Mouse (Mus musculus) liver, adult 2 months (tissue): Measurements from ENCODE around the gene A630023A22Rik. TPM values are rescaled to one million over a fixed set of nuclear protein-coding genes. Genes with fewer than 3 reads are reported as not detected.

ENCODE experiments used
- DNase-seq: peaks from one replicate; pipeline ENCODE4 v3.0.0-alpha.2; 2011; ENCODE audit warnings: low read depth, low spot score; ENCODE audit errors: extremely low read depth
- H3K27ac ChIP-seq: fragments of 200-500 bp; replicated peaks from 2 replicates; pipeline ENCODE4 v1.5.1; 2012; ENCODE audit warnings: low read depth, mild to moderate bottlenecking, control low read depth, inconsistent platforms, low read length; ENCODE audit not compliant: insufficient read depth
- H3K27me3 ChIP-seq: fragments of 200-500 bp; 2 replicates; pipeline ENCODE4 v1.6.1; 2012; ENCODE audit warnings: mild to moderate bottlenecking, moderate library complexity, low read length, inconsistent platforms; ENCODE audit not compliant: control insufficient read depth, insufficient read depth
- H3K36me3 ChIP-seq: fragments of 200-500 bp; 2 replicates; pipeline ENCODE4 v1.6.1; 2012; ENCODE audit warnings: low read length, inconsistent platforms; ENCODE audit not compliant: control insufficient read depth, insufficient read depth
- H3K4me1 ChIP-seq: fragments of 200-500 bp; 2 replicates; pipeline ENCODE4 v1.6.1; 2011; ENCODE audit warnings: low read length; ENCODE audit not compliant: control insufficient read depth, insufficient read depth
- H3K4me3 ChIP-seq: fragments of 200-500 bp; 2 replicates; pipeline ENCODE4 v1.5.1; 2011; ENCODE audit warnings: low read depth, mild to moderate bottlenecking, control low read depth, low read length, moderate library complexity; ENCODE audit not compliant: insufficient read depth
- H3K79me2 ChIP-seq: fragments of 200-500 bp; 2 replicates; pipeline ENCODE4 v1.6.1; 2012; ENCODE audit warnings: inconsistent platforms, mild to moderate bottlenecking, low read length, moderate library complexity; ENCODE audit not compliant: control insufficient read depth, insufficient read depth
- H3K9ac ChIP-seq: fragments of 200-500 bp; 2 replicates; pipeline ENCODE4 v1.6.1; 2012; ENCODE audit warnings: low read depth, mild to moderate bottlenecking, control low read depth, inconsistent platforms, low read length
- CTCF ChIP-seq: fragments of 200-500 bp; IDR thresholded peaks from 2 replicates; pipeline ENCODE4 v1.5.1; 2011; ENCODE audit warnings: low read depth, low read length, control low read depth
- POLR2A ChIP-seq: fragments of 200-500 bp; IDR thresholded peaks from 2 replicates; pipeline ENCODE4 v1.6.1; 2011; ENCODE audit warnings: low read length, control low read depth; ENCODE audit not compliant: insufficient read depth; ENCODE audit errors: extremely low read depth
- WGBS: fragments of 180-500 bp; shearing (Covaris S2); methylation state at CpG from one replicate; pipeline ENCODE4 v1.1.7; 2018; 5-methylcytosine and 5-hydroxymethylcytosine counted together
- polyA plus RNA-seq: library from polyadenylated mRNA; depleted of rRNA; stranded (reverse); fragments of >200 nt; gene quantifications from 2 replicates; pipeline ENCODE4 v1.2.3, GENCODE M21; 2012
- total RNA-seq: library from RNA; depleted of rRNA; stranded (reverse); fragments of >200 nt; gene quantifications from 2 replicates; pipeline ENCODE4 v1.2.3, GENCODE M21; 2014

The A630023A22Rik gene
- total and polyA plus RNA-seq, 2 experiments = not detected

DNA sequence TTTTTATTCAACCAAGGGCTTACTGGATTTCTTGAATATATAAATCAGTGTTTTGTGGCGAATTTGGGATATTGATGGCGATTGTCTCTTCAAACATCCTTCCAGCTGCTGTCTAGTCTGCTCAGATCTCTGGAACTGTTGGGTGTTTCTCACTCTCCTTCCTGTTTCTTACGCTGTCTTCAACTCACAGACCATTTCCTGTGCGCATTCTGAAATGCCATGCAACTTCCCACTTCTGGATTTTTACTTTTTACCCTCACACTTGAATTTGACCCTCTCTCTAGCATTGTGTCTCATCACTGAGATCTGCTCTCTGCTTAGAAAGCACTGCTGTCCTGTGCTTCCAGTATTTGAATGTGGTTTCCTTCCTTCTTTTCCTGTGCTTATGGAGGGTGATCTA is 5.0 kb upstream of the A630023A22Rik start:
- no peak for TF ChIP-seq CTCF
- no peak for TF ChIP-seq POLR2A
- no peak for DNase-seq
- Histone ChIP-seq H3K27ac (no peak overlapping the region), H3K79me2 (no peaks in the 10 kb centered on the region), H3K9ac (no peak overlapping the region), H3K36me3 (no peaks in the 10 kb centered on the region), H3K27me3 (no peaks in the 10 kb centered on the region), H3K4me1 (no peaks in the 10 kb centered on the region), H3K4me3 (no peak overlapping the region)
- WGBS = 76% methylated on average over 4 of the region's 4 CpGs

- H3K36me3 ChIP-seq = no peaks in the 10 kb centered on the region
- peak; percentile 77 for TF ChIP-seq CTCF
- TF ChIP-seq POLR2A = no peak
- H3K9ac ChIP-seq = no peak overlapping the region
- no peaks in the 10 kb centered on the region for H3K79me2 ChIP-seq
- H3K27me3 ChIP-seq = no peaks in the 10 kb centered on the region
- DNase-seq = peak; percentile 5
- 54% methylated on average over 12 of the region's 12 CpGs for WGBS
- H3K27ac ChIP-seq = no peak overlapping the region
- H3K4me3 ChIP-seq = no peak overlapping the region
- no peaks in the 10 kb centered on the region for H3K4me1 ChIP-seq
Observed at GRCm38 (mm10) chr14:34106389-34107062, 4.0 kb upstream of the A630023A22Rik start.

GRCm38 (mm10) chr14:34104892-34105291 is 2.3 kb upstream of the A630023A22Rik start:
- H3K9ac ChIP-seq = no peak overlapping the region
- no peaks in the 10 kb centered on the region for H3K27me3 ChIP-seq
- no peak overlapping the region for H3K4me3 ChIP-seq
- DNase-seq = peak; percentile 45
- no peaks in the 10 kb centered on the region for H3K79me2 ChIP-seq
- H3K4me1 ChIP-seq = no peaks in the 10 kb centered on the region
- peak; percentile 82 for TF ChIP-seq CTCF
- no peak for TF ChIP-seq POLR2A
- no peak overlapping the region for H3K27ac ChIP-seq
- H3K36me3 ChIP-seq = no peaks in the 10 kb centered on the region
- WGBS = 13% methylated on average over 8 of the region's 8 CpGs

DNA sequence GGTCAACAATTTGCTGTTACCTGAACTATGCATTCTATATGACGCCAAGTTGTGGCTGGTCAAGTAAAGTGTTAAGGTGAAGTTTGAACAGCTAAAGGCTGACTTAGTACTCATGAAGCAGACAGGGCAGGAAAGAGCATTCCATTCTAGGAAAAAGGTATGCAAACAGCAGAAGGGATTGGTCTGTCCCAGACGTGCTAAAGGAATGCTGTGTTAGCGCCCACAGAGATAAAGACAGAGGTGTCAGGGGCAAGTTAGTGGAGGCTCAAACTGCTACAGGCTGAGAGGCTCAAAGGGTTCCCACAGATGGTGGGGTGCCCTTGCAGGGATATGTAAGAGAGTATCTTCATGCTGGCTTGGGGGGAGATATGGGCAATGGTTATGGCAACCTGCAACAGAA is 1.3 kb upstream of the A630023A22Rik start:
- Histone ChIP-seq H3K4me3 (no peak overlapping the region), H3K27me3 (no peaks in the 10 kb centered on the region), H3K27ac (no peak overlapping the region), H3K9ac (no peak overlapping the region), H3K79me2 (no peaks in the 10 kb centered on the region), H3K36me3 (no peaks in the 10 kb centered on the region), H3K4me1 (no peaks in the 10 kb centered on the region)
- WGBS = 86% methylated on average over 3 of the region's 3 CpGs
- TF ChIP-seq POLR2A (no peak), CTCF (no peak)
- no peak for DNase-seq

- Histone ChIP-seq H3K4me3 (no peak overlapping the region), H3K4me1 (no peaks in the 10 kb centered on the region), H3K27me3 (no peaks in the 10 kb centered on the region), H3K36me3 (no peaks in the 10 kb centered on the region), H3K79me2 (no peaks in the 10 kb centered on the region), H3K27ac (no peak overlapping the region), H3K9ac (no peak overlapping the region)
- no peak for TF ChIP-seq POLR2A
- no peak for TF ChIP-seq CTCF
- WGBS = 75% methylated on average over 5 of the region's 5 CpGs
- no peak for DNase-seq
Observed at GRCm38 (mm10) chr14:34096161-34096560, 6.4 kb downstream of the A630023A22Rik start.

DNA sequence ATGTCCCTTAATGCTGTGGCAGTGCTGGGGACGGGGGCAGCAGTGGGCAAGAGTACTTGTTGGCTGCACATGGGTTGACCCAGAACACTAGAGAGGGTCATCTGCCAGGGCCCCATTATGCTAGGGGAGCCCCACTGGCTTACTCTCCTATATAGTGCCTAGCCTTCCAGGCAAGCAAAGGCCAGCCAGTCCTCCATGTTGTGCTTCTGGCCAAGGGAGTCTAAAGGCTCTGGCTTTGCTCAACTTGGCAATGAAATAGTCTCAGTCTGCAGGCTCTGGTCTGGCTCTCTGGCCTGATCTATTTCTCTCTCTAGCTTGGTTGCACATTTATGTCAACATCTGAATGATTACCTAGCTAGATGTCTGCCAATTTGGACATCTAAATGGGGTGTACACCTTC is 9.7 kb downstream of the A630023A22Rik start:
- Histone ChIP-seq H3K4me3 (no peak overlapping the region), H3K4me1 (no peaks in the 10 kb centered on the region), H3K9ac (no peak overlapping the region), H3K27ac (no peak overlapping the region), H3K79me2 (no peaks in the 10 kb centered on the region), H3K36me3 (no peaks in the 10 kb centered on the region), H3K27me3 (no peaks in the 10 kb centered on the region)
- peak; percentile 43 for DNase-seq
- 89% methylated on average over 1 of the region's 1 CpGs for WGBS
- no peak for TF ChIP-seq CTCF
- no peak for TF ChIP-seq POLR2A
